Mouse (Mus musculus) midbrain, embryonic 14.5 days (tissue): Measurements from ENCODE around the gene Etv1. TPM values are rescaled to one million over a fixed set of nuclear protein-coding genes. Genes with fewer than 3 reads are reported as not detected.
A peak's percentile ranks its signal among the peaks of the same experiment; 100 is the strongest.

Experiments used
- ATAC-seq: fragments of 200-750 bp; cut with Nextera tagmentation; 2 replicates; pipeline ENCODE4 v1.8.0; 2017; ENCODE audit warnings: moderate number of reproducible peaks, moderate library complexity; ENCODE audit not compliant: low FRiP score, low TSS enrichment
- DNase-seq: peaks from one replicate; pipeline ENCODE4 v3.0.0-alpha.2; 2015
- H3K27ac ChIP-seq: fragments of 300-500 bp; sonication (generic); replicated peaks from 2 replicates; pipeline ENCODE4 v1.5.1; 2014; ENCODE audit warnings: mild to moderate bottlenecking, low read depth, low read length, moderate library complexity
- H3K27me3 ChIP-seq: fragments of 300-500 bp; sonication (generic); 2 replicates; pipeline ENCODE4 v1.6.1; 2014; ENCODE audit warnings: low read length, control low read depth, mixed read lengths; ENCODE audit not compliant: control insufficient read depth, insufficient read depth
- H3K36me3 ChIP-seq: fragments of 300-500 bp; sonication (generic); 2 replicates; pipeline ENCODE4 v1.6.1; 2014; ENCODE audit warnings: low read length, control low read depth; ENCODE audit not compliant: control insufficient read depth, insufficient read depth
- H3K4me1 ChIP-seq: fragments of 300-500 bp; sonication (generic); 2 replicates; pipeline ENCODE4 v1.6.1; 2014; ENCODE audit warnings: mild to moderate bottlenecking, antibody characterized with exemption, low read length, control low read depth; ENCODE audit not compliant: control insufficient read depth, insufficient read depth
- H3K4me2 ChIP-seq: fragments of 300-500 bp; sonication (generic); 2 replicates; pipeline ENCODE4 v1.6.1; 2014; ENCODE audit warnings: mild to moderate bottlenecking, low read length, moderate library complexity
- H3K4me3 ChIP-seq: fragments of 300-500 bp; sonication (generic); replicated peaks from 2 replicates; pipeline ENCODE4 v1.5.1; 2014; ENCODE audit warnings: low read depth, low read length
- H3K9ac ChIP-seq: fragments of 300-500 bp; sonication (generic); replicated peaks from 2 replicates; pipeline ENCODE4 v1.6.1; 2014; ENCODE audit warnings: mild to moderate bottlenecking, low read length, moderate library complexity
- H3K9me3 ChIP-seq: fragments of 300-500 bp; sonication (generic); 2 replicates; pipeline ENCODE4 v1.6.1; 2016; ENCODE audit warnings: low read length, control low read depth, mixed read lengths; ENCODE audit not compliant: control insufficient read depth
- WGBS: fragments of 180-500 bp; shearing (Covaris S2); extraction: QIAGEN DNeasy Blood & Tissue Kit; methylation state at CpG from one replicate; pipeline ENCODE4 v1.1.7; 2014; 5-methylcytosine and 5-hydroxymethylcytosine counted together
- polyA plus RNA-seq: library from polyadenylated mRNA; unstranded; fragments of >200 nt; fragmentation: Nextera tagmentation; extraction: Ambion mirVana; gene quantifications from 2 replicates; pipeline ENCODE4 v1.2.1, GENCODE M21; 2014

Gene Etv1
- polyA plus RNA-seq, 1 experiment from 2014 or later = 21.8 TPM

DNA sequence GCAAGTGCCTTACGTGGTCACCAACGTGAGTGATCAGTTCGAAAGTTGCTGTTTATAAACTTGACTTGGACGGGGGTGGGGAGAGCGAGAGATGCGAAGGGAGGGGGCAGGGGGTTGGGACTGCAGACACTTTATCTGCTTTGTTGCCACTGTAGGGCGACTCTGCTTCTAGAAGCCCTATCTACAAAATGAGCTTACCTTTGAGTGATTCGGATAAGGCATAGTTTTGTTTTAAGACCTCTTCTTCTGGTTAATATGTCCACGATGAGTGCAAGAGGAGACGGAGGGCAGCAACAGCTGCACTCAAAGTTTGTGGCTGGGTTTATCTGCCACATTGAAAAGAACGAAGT is 1.8 kb downstream of the Etv1 start:
- H3K4me2 ChIP-seq = peak overlapping the region; percentile 100
- WGBS = under 1% methylated on average over 11 of the region's 11 CpGs
- peak overlapping the region; percentile 62 for H3K4me3 ChIP-seq
- 0 out of 2 replicates have a peak, but pooled peaks cover 4% of the 10 kb centered on the region for H3K4me1 ChIP-seq
- ATAC-seq = no peak
- H3K9ac ChIP-seq = peak overlapping the region; percentile 25; the same call in 1 of the 2 replicates
- no peaks in the 10 kb centered on the region for H3K36me3 ChIP-seq
- peak; percentile 42 for DNase-seq
- no peaks in the 10 kb centered on the region for H3K27me3 ChIP-seq
- no peaks in the 10 kb centered on the region for H3K9me3 ChIP-seq
- H3K27ac ChIP-seq = no peak overlapping the region

DNA sequence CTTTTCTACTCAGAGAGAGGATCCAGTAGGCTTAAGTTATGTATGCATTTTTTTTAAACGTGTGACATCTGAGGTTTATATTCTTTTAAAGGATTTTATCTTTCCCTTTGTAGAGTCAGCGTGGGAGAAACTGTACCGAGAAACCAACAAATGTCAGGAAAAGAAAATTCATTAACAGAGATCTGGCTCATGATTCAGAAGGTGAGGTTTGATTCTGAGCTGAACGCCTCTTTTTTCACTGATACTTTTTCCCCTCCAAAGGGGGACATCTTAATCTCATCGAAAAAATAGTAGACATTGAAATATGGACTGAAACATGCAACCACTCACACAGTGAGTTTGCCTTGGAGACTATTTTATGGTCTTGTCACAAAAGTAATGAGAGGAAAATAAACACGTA is 2.5 kb downstream of the Etv1 start:
- DNase-seq = no peak
- Histone ChIP-seq H3K4me1 (0 out of 2 replicates have a peak, but pooled peaks cover 4% of the 10 kb centered on the region), H3K4me2 (peak overlapping the region; percentile 100), H3K9me3 (no peaks in the 10 kb centered on the region), H3K9ac (no peak overlapping the region), H3K27me3 (no peaks in the 10 kb centered on the region), H3K36me3 (no peaks in the 10 kb centered on the region), H3K27ac (no peak overlapping the region), H3K4me3 (peak overlapping the region; percentile 62; the same call in 1 of the 2 replicates)
- no peak for ATAC-seq
- WGBS = 48% methylated on average over 6 of the region's 6 CpGs

DNA sequence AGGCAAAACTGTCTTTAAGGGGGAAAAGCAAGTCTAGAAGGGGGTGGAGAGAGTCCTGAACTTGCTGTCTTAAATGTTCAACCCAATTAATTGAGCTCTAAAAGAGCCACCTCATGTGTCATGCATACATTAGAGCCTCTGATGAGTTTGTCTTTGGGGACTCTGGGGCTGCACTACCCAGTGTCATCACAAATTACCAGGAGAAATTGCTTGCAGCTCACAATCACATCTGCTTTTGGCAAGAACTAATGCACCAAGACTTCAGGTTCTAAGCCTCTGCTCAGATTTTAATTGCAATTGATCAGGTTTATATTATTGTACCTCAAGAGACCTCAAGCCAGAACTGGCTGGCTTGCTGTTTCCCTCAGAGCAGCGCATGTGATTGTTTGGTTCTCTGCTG is 4.1 kb downstream of the Etv1 start:
- Histone ChIP-seq H3K9me3 (no peaks in the 10 kb centered on the region), H3K27me3 (no peaks in the 10 kb centered on the region), H3K4me2 (peak overlapping the region; percentile 5; the same call in 1 of the 2 replicates), H3K4me1 (0 out of 2 replicates have a peak, but pooled peaks cover 4% of the 10 kb centered on the region), H3K36me3 (no peaks in the 10 kb centered on the region), H3K9ac (no peak overlapping the region), H3K4me3 (no peak overlapping the region), H3K27ac (no peak overlapping the region)
- DNase-seq = no peak
- no peak for ATAC-seq
- whole genome bisulfite sequencing = 53% methylated on average over 1 of the region's 1 CpGs

DNA sequence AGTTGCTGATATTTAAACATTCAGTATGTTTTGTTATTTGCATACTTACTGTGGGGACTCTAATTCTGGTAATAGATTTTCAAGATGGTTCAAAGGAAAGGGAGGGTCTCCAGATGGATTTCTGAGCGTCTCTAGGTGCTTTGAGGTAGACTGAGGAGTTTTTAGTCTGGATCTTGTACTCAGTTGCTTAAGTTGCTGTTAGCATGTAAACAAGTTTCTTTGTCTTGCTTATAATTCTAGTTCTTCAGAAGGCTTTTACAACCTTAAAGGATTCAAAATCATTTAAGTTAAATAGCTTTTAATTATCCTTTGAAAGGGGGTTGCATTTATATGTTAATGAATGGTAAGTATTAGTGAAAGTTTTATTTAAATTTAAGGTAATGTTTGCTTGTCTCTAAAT is 5.0 kb downstream of the Etv1 start:
- WGBS = 4% methylated on average over 1 of the region's 1 CpGs
- no peaks in the 10 kb centered on the region for H3K9me3 ChIP-seq
- no peak overlapping the region for H3K4me3 ChIP-seq
- 0 out of 2 replicates have a peak, but pooled peaks cover 7% of the 10 kb centered on the region for H3K4me1 ChIP-seq
- no peaks in the 10 kb centered on the region for H3K27me3 ChIP-seq
- DNase-seq (no peak), ATAC-seq (no peak)
- peak overlapping the region; percentile 26; the same call in 1 of the 2 replicates for H3K4me2 ChIP-seq
- no peak overlapping the region for H3K27ac ChIP-seq
- H3K36me3 ChIP-seq = no peaks in the 10 kb centered on the region
- no peak overlapping the region for H3K9ac ChIP-seq

DNA sequence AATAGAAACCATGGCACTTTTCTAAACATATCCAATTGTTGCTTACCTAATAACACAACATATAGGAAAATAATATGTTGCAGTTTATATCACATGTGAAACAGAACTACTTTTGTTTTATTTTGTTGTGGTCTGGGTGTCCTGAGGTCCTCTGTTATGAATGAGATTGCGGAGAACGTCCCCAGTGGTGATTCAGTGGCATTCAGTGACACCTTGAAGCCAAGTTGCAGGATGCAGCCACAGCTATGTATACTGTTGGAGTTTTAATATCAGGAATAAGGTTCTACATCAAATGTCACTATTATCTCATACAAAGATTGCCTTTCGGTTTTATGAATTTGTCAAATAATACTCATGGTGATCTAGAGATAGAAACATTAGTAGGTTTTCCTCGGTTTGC is 7.4 kb downstream of the Etv1 start:
- no peaks in the 10 kb centered on the region for H3K36me3 ChIP-seq
- H3K27ac ChIP-seq = no peak overlapping the region
- no peak overlapping the region for H3K4me2 ChIP-seq
- no peak overlapping the region for H3K9ac ChIP-seq
- no peaks in the 10 kb centered on the region for H3K27me3 ChIP-seq
- 94% methylated on average over 4 of the region's 4 CpGs for WGBS
- H3K9me3 ChIP-seq = no peaks in the 10 kb centered on the region
- H3K4me1 ChIP-seq = 0 out of 2 replicates have a peak, but pooled peaks cover 5% of the 10 kb centered on the region
- H3K4me3 ChIP-seq = no peak overlapping the region
- DNase-seq (no peak), ATAC-seq (no peak)

DNA sequence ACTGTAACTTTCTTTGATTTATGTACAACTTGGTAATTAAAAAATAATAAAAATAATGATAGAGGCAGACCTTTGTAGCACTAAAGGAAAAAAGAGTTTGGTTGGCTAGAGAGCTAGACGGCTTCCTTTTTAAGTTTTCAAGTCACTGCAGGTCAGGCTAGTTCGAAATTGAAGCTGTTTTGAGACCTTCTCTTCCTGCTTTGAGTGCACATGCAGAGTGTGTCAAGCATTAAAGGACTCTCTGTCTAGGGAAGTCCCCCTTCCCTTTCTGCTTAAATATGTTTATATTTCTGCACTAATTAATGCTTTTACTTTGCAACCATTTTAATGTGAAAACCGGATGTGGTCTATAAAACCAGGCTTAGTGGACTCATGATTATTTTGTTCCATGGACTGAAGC is 8.5 kb downstream of the Etv1 start:
- Histone ChIP-seq H3K27me3 (no peaks in the 10 kb centered on the region), H3K27ac (no peak overlapping the region), H3K4me1 (0 out of 2 replicates have a peak, but pooled peaks cover 3% of the 10 kb centered on the region), H3K4me2 (no peak overlapping the region), H3K9me3 (no peaks in the 10 kb centered on the region), H3K4me3 (no peak overlapping the region), H3K9ac (no peak overlapping the region), H3K36me3 (no peaks in the 10 kb centered on the region)
- DNase-seq = no peak
- 80% methylated on average over 3 of the region's 3 CpGs for WGBS
- no peak for ATAC-seq

DNA sequence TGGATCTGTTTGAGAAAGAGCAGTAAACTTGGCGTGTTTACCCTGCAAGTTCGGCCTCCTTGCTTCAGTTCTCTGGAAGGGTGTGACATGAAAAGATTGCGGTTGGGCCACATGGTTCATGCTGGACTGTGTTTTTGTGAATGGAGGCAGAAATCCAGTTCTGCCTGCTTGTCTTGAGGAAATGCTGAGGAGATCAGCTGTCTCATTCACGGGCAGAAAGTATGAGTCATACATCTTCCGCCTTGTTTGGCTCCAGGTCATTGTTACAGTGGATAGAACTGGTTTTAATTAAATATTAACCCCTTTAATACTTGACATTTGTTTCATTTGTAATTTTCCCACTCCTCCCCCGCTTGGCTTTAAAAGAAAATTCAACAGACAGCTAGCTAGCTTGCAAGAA is 9.4 kb downstream of the Etv1 start:
- Histone ChIP-seq H3K9me3 (no peaks in the 10 kb centered on the region), H3K4me3 (no peak overlapping the region), H3K4me1 (0 out of 2 replicates have a peak, but pooled peaks cover 3% of the 10 kb centered on the region), H3K27ac (no peak overlapping the region), H3K36me3 (no peaks in the 10 kb centered on the region), H3K27me3 (no peaks in the 10 kb centered on the region), H3K9ac (no peak overlapping the region), H3K4me2 (no peak overlapping the region)
- 69% methylated on average over 6 of the region's 6 CpGs for WGBS
- peak; percentile 9 for DNase-seq
- no peak for ATAC-seq

DNA sequence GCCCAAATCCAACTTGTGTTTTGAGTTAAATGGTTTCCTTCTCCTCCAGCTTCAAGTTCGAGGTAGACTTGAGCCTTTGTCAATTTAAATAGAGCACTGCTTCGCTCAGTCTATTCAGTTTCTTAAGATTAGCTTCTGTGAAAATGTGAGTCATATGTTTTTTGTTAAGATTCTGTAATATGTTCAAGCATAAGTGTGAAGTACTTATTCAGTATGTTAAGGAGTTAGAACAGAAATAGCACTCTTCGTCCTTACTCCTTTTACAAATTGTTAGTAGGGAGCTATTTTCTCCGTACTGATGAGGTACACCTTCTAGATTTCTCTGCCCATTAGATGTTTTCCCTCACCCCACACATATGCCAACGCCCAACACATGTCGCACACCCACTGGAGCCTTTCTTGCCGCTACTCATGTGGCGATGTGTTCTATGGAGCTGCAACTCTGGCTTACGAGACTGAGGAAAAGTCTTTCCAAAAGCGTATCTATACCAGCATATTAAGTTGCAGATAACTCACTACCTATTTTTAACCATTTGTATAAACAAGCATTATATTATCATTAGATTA is 10.7 kb downstream of the Etv1 start:
- 0 out of 2 replicates have a peak, but pooled peaks cover 3% of the 10 kb centered on the region for H3K4me1 ChIP-seq
- no peaks in the 10 kb centered on the region for H3K36me3 ChIP-seq
- ATAC-seq (no peak), DNase-seq (no peak)
- H3K9me3 ChIP-seq = no peaks in the 10 kb centered on the region
- H3K4me3 ChIP-seq = no peak overlapping the region
- H3K27me3 ChIP-seq = no peaks in the 10 kb centered on the region
- H3K9ac ChIP-seq = no peak overlapping the region
- WGBS = 97% methylated on average over 10 of the region's 10 CpGs
- no peak overlapping the region for H3K27ac ChIP-seq
- H3K4me2 ChIP-seq = no peak overlapping the region

DNA sequence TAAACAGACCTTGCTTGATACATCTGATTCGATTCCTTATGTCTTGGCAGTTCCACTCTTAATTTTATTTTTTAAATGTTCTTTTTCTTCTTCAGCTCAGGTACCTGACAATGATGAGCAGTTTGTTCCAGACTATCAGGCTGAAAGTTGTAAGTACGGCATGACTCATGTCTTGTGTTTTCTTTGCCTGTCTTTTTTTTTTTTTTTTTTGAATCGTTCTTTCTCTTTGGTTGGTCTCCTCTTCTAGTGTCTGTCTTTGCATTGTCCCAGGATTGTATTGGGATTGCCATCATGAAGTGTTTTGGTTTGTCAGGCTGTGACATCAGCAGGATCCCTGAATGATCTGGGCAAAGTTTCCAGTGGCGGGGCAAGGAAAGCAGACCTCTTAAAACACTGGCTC is 13.9 kb downstream of the Etv1 start:
- ATAC-seq = no peak

More for the DNA sequence above, 13.9 kb downstream of the Etv1 start:
- H3K27me3 ChIP-seq = no peaks in the 10 kb centered on the region
- 0 out of 2 replicates have a peak, but pooled peaks cover 3% of the 10 kb centered on the region for H3K4me1 ChIP-seq
- WGBS = 87% methylated on average over 4 of the region's 4 CpGs
- DNase-seq = no peak
- no peak overlapping the region for H3K4me2 ChIP-seq
- H3K27ac ChIP-seq = no peak overlapping the region
- no peak overlapping the region for H3K9ac ChIP-seq
- no peaks in the 10 kb centered on the region for H3K36me3 ChIP-seq
- no peak overlapping the region for H3K4me3 ChIP-seq
- no peaks in the 10 kb centered on the region for H3K9me3 ChIP-seq
